8 mouse cellular contexts compared by ENCODE assay signal in genomic region chr11:61377881-61378613, GRCm38 (mm10). TPM values are rescaled to one million over a fixed set of nuclear protein-coding genes. Genes with fewer than 3 reads are reported as not detected.
DNase-seq lines count a peak whose midpoint lies in the region; ATAC-seq lines count a peak whose summit lies in the region.

TSS of gene Slc47a1 (minus strand) at chr11:61378345.

- peak within 1 kb of the TSS; percentile 31 for H3K4me3 ChIP-seq in embryonic facial prominence, embryonic 14.5 days (ENCODE audit: low read depth, low read length)
- peak within 1 kb of the TSS; percentile 16; the same call in 1 of the 2 replicates for H3K4me3 ChIP-seq in midbrain, embryonic 11.5 days (ENCODE audit: low read depth, low read length)

- no peak within 1 kb of the TSS for H3K27ac ChIP-seq in embryonic facial prominence, embryonic 14.5 days (replicated peaks; ENCODE audit: low read depth, low read length)
- H3K27ac ChIP-seq in midbrain, embryonic 11.5 days (ENCODE audit: low read depth, low read length): no peak within 1 kb of the TSS

- peak within 1 kb of the TSS; percentile 57 for H3K4me2 ChIP-seq in embryonic facial prominence, embryonic 14.5 days (ENCODE audit: low read depth, low read length)
- H3K4me2 ChIP-seq in midbrain, embryonic 11.5 days: peak within 1 kb of the TSS; percentile 41

- 19% methylated on average over 33 of the region's 39 CpGs for WGBS in embryonic facial prominence, embryonic 14.5 days
- 17% methylated on average over 39 of the region's 39 CpGs for WGBS in midbrain, embryonic 11.5 days

- 0 out of 2 replicates have a peak, but pooled peaks cover 5% of the 10 kb centered on the region for H3K9me3 ChIP-seq in embryonic facial prominence, embryonic 14.5 days (ENCODE audit: control insufficient read depth, low read length)
- H3K9me3 ChIP-seq in midbrain, embryonic 11.5 days (ENCODE audit: control insufficient read depth, low read length): no peaks in the 10 kb centered on the region

- no peak for ATAC-seq in embryonic facial prominence, embryonic 14.5 days (ENCODE audit: low read depth)
- no peak for ATAC-seq in midbrain, embryonic 11.5 days (ENCODE audit: low FRiP score)
- no peak for ATAC-seq in CD4-positive, CD25-positive, alpha-beta regulatory T cell, adult 4 months

- H3K27me3 ChIP-seq in embryonic facial prominence, embryonic 14.5 days (replicated peaks; ENCODE audit: control insufficient read depth, insufficient read depth, low read length): peaks cover 40% of the 10 kb centered on the region
- H3K27me3 ChIP-seq in midbrain, embryonic 11.5 days (ENCODE audit: control insufficient read depth, insufficient read depth, low read length): peaks cover 18% of the 10 kb centered on the region

- DNase-seq in ZHBTc4 (ENCODE audit: low read depth, low spot score): peak; percentile 59
- no peak for DNase-seq in embryonic facial prominence, embryonic 14.5 days (ENCODE audit: low spot score)
- peak; percentile 58 to 59 for DNase-seq in heart, postnatal 10 days
- peak; percentile 86 to 87 for DNase-seq in kidney, postnatal 36 days
- no peak for DNase-seq in midbrain, embryonic 11.5 days (ENCODE audit: low spot score, missing footprints)
- DNase-seq in cerebellum, adult 18-20 months: no peak
- no peak for DNase-seq in left cerebral cortex, adult 9 months (ENCODE audit: low spot score in 2 of 2)

- no peaks in the 10 kb centered on the region for H3K36me3 ChIP-seq in embryonic facial prominence, embryonic 14.5 days (ENCODE audit: control insufficient read depth, insufficient read depth, low read length)
- no peaks in the 10 kb centered on the region for H3K36me3 ChIP-seq in midbrain, embryonic 11.5 days (ENCODE audit: control insufficient read depth, insufficient read depth, low read length)

- intact Hi-C loops in heart, postnatal 10 days (cut with DNase I): no loop called here

- H3K4me1 ChIP-seq in embryonic facial prominence, embryonic 14.5 days (ENCODE audit: control insufficient read depth, insufficient read depth, low read length): 0 out of 2 replicates have a peak, but pooled peaks cover 2% of the 10 kb centered on the region
- H3K4me1 ChIP-seq in midbrain, embryonic 11.5 days (ENCODE audit: control insufficient read depth, insufficient read depth, low read length): 0 out of 2 replicates have a peak, but pooled peaks cover 4% of the 10 kb centered on the region

- peak within 1 kb of the TSS; percentile 43 for H3K9ac ChIP-seq in embryonic facial prominence, embryonic 14.5 days (ENCODE audit: low read depth, low read length)
- peak within 1 kb of the TSS; percentile 27; the same call in 1 of the 2 replicates for H3K9ac ChIP-seq in midbrain, embryonic 11.5 days (ENCODE audit: low read length)

RNA-seq across cellular contexts. Expression of gene Slc47a1, which starts in this region (rescaled TPM):
- polyA plus RNA-seq in embryonic facial prominence, embryonic 14.5 days (2014; fragmentation: Nextera tagmentation; extraction: Ambion mirVana): 1.4 and 2.3 TPM in 2 replicates
- total RNA-seq in heart, postnatal 10 days (2021): 10 to 100 TPM; 34.7 to 35.6 TPM
- polyA plus RNA-seq in midbrain, embryonic 11.5 days (2014; fragmentation: Nextera tagmentation; extraction: Ambion mirVana): 0.16 TPM in 1 of 2 replicates, not detected in the other
- not detected for polyA plus RNA-seq in CD4-positive, CD25-positive, alpha-beta regulatory T cell, adult 4 months (2017; shearing (Covaris generic))

Comparison
In these comparisons a context has a peak if more than half of its experiments do, and no peak if none do; other contexts are left out.
1. DNase-seq: peak in ZHBTc4 (single experiment), heart, postnatal 10 days (2 of 2) and kidney, postnatal 36 days (2 of 2); none in embryonic facial prominence, embryonic 14.5 days (single experiment), midbrain, embryonic 11.5 days (single experiment), cerebellum, adult 18-20 months (0 of 2) and left cerebral cortex, adult 9 months (0 of 2).